Mouse (Mus musculus) MEL (cell line): ENCODE results near the gene Rab34. TPM values are rescaled to one million over a fixed set of nuclear protein-coding genes. Genes with fewer than 3 reads are reported as not detected.

Experiments
- DNase-seq: peaks from one replicate; pipeline ENCODE4 v3.0.0; 2011; ENCODE audit warnings: low read depth, low spot score
- H3K27ac ChIP-seq: 2 replicates; pipeline ENCODE4 v1.5.1; 2012; ENCODE audit warnings: low read depth, mild to moderate bottlenecking, control low read depth, low read length, moderate library complexity; ENCODE audit not compliant: control insufficient read depth
- H3K27me3 ChIP-seq, 2 experiments: fragments of 150-350 bp in 1 of 2; sonication (generic) in 1 of 2; 2 replicates each; pipeline ENCODE4 v1.6.1; 2012; ENCODE audit warnings: low read length in 2 of 2, mild to moderate bottlenecking in 2 of 2, improper control_type of control experiment in 1 of 2, moderate library complexity in 1 of 2; ENCODE audit not compliant: insufficient read depth in 2 of 2, control insufficient read depth in 1 of 2
- H3K36me3 ChIP-seq, 2 experiments: 2 replicates each; pipeline ENCODE4 v1.6.1; 2012 to 2014; ENCODE audit warnings: low read length in 2 of 2, improper control_type of control experiment in 1 of 2, inconsistent platforms in 1 of 2, mild to moderate bottlenecking in 1 of 2; ENCODE audit not compliant: insufficient read depth in 2 of 2, control insufficient read depth in 1 of 2
- H3K4me1 ChIP-seq, 2 experiments: fragments of 150-350 bp in 1 of 2; sonication (generic) in 1 of 2; 2 replicates each; pipeline ENCODE4 v1.6.1; 2012; ENCODE audit warnings: low read length in 2 of 2, improper control_type of control experiment in 1 of 2, mild to moderate bottlenecking in 1 of 2; ENCODE audit not compliant: insufficient read depth in 2 of 2, control insufficient read depth in 1 of 2
- H3K4me3 ChIP-seq, 2 experiments: fragments of 150-350 bp in 1 of 2; sonication (generic) in 1 of 2; 2 replicates each; pipeline ENCODE4 v1.5.1; 2012; ENCODE audit warnings: low read depth in 2 of 2, low read length in 2 of 2, mild to moderate bottlenecking in 2 of 2, moderate library complexity in 2 of 2, control low read depth in 1 of 2, improper control_type of control experiment in 1 of 2; ENCODE audit not compliant: control insufficient read depth in 1 of 2, insufficient read depth in 1 of 2
- H3K79me2 ChIP-seq: 2 replicates; pipeline ENCODE4 v1.6.1; 2012; ENCODE audit warnings: mild to moderate bottlenecking, low read length, moderate library complexity; ENCODE audit not compliant: control insufficient read depth, poor library complexity, insufficient read depth
- H3K9ac ChIP-seq: 2 replicates; pipeline ENCODE4 v1.6.1; 2012; ENCODE audit warnings: low read depth, mild to moderate bottlenecking, control low read depth, low read length, moderate library complexity; ENCODE audit not compliant: control insufficient read depth, poor library complexity, severe bottlenecking
- H3K9me3 ChIP-seq: fragments of 150-350 bp; sonication (generic); replicated peaks from 2 replicates; pipeline ENCODE4 v1.6.1; 2012; ENCODE audit warnings: mild to moderate bottlenecking, low read length, improper control_type of control experiment, moderate library complexity; ENCODE audit not compliant: insufficient read depth
- ELF1 ChIP-seq: IDR thresholded peaks from 2 replicates; pipeline ENCODE4 v1.6.1; 2014; ENCODE audit warnings: low read depth, mild to moderate bottlenecking, inconsistent platforms, low read length, improper control_type of control experiment, moderate library complexity
- HCFC1 ChIP-seq: IDR thresholded peaks from 2 replicates; pipeline ENCODE4 v1.6.1; 2012; ENCODE audit warnings: low read depth, mild to moderate bottlenecking, inconsistent platforms, low read length, improper control_type of control experiment, moderate library complexity
- MAX ChIP-seq: IDR thresholded peaks from 2 replicates; pipeline ENCODE4 v1.6.1; 2011; ENCODE audit warnings: low read length, improper control_type of control experiment
- MAZ ChIP-seq: IDR thresholded peaks from 2 replicates; pipeline ENCODE4 v1.6.1; 2012; ENCODE audit warnings: low read depth, mild to moderate bottlenecking, inconsistent platforms, low read length, improper control_type of control experiment
- MYB ChIP-seq: IDR thresholded peaks from 2 replicates; pipeline ENCODE4 v1.6.1; 2011; ENCODE audit warnings: mild to moderate bottlenecking, low read depth, low read length, improper control_type of control experiment
- NELFE ChIP-seq: IDR thresholded peaks from 2 replicates; pipeline ENCODE4 v1.6.1; 2011; ENCODE audit warnings: low read depth, low read length, improper control_type of control experiment
- POLR2A ChIP-seq, 2 experiments: IDR thresholded peaks; 2 replicates each; pipeline ENCODE4 v1.6.1; 2011 to 2012; ENCODE audit warnings: low read length in 2 of 2, mild to moderate bottlenecking in 2 of 2, control low read depth in 1 of 2, improper control_type of control experiment in 1 of 2, low read depth in 1 of 2, moderate library complexity in 1 of 2; ENCODE audit not compliant: control insufficient read depth in 1 of 2, insufficient read depth in 1 of 2, poor library complexity in 1 of 2
- POLR2AphosphoS5 ChIP-seq: IDR thresholded peaks from 2 replicates; pipeline ENCODE4 v1.6.1; 2012; ENCODE audit warnings: low read depth, borderline replicate concordance, mild to moderate bottlenecking, inconsistent platforms, low read length, moderate library complexity, mixed read lengths
- SIN3A ChIP-seq: IDR thresholded peaks from 2 replicates; pipeline ENCODE4 v1.6.1; 2012; ENCODE audit warnings: low read length, improper control_type of control experiment, inconsistent platforms
- SMC3 ChIP-seq: IDR thresholded peaks from 2 replicates; pipeline ENCODE4 v1.6.1; 2011; ENCODE audit warnings: low read depth, low read length, improper control_type of control experiment
- TBP ChIP-seq: IDR thresholded peaks from 2 replicates; pipeline ENCODE4 v1.8.0; 2011; ENCODE audit warnings: low read depth, low read length, improper control_type of control experiment
- TCF12 ChIP-seq: IDR thresholded peaks from 2 replicates; pipeline ENCODE4 v1.6.1; 2014; ENCODE audit warnings: low read depth, mild to moderate bottlenecking, inconsistent platforms, low read length, improper control_type of control experiment, moderate library complexity
- UBTF ChIP-seq: IDR thresholded peaks from 2 replicates; pipeline ENCODE4 v1.6.1; 2012; ENCODE audit warnings: low read depth, mild to moderate bottlenecking, inconsistent platforms, low read length, improper control_type of control experiment, moderate library complexity, borderline replicate concordance; ENCODE audit not compliant: insufficient read depth
- USF1 ChIP-seq: IDR thresholded peaks from 2 replicates; pipeline ENCODE4 v1.6.1; 2014; ENCODE audit warnings: low read depth, mild to moderate bottlenecking, inconsistent platforms, low read length, improper control_type of control experiment, moderate library complexity
- ZC3H11A ChIP-seq: IDR thresholded peaks from 2 replicates; pipeline ENCODE4 v1.6.1; 2012; ENCODE audit warnings: low read depth, mild to moderate bottlenecking, inconsistent platforms, low read length, improper control_type of control experiment
- ZKSCAN1 ChIP-seq: IDR thresholded peaks from 2 replicates; pipeline ENCODE4 v1.6.1; 2012; ENCODE audit warnings: low read depth, mild to moderate bottlenecking, inconsistent platforms, low read length, improper control_type of control experiment, moderate library complexity
- ZNF384 ChIP-seq: IDR thresholded peaks from 2 replicates; pipeline ENCODE4 v1.6.1; 2012; ENCODE audit warnings: low read depth, mild to moderate bottlenecking, inconsistent platforms, low read length, improper control_type of control experiment
- polyA plus RNA-seq, 2 experiments: library from polyadenylated mRNA; stranded (reverse) in 1 of 2; unstranded in 1 of 2; fragments of >175 nt in 1 of 2; fragments of >200 nt in 1 of 2; gene quantifications; 2 replicates each; pipeline versions ENCODE4 v1.2.1 to v1.2.4; 2012; ENCODE audit warnings: low replicate concordance in 2 of 2, low read depth in 1 of 2; ENCODE audit not compliant: insufficient read length in 2 of 2, insufficient read depth in 1 of 2, missing spikeins in 1 of 2
- total RNA-seq: library from RNA; depleted of rRNA; stranded (reverse); fragments of 300-350 nt; gene quantifications from 2 replicates; pipeline ENCODE4 v1.2.3, GENCODE M21; 2012

The Rab34 gene
- total and polyA plus RNA-seq, 3 experiments: 20.8 to 42.9 TPM; not detected in 1

GRCm38 (mm10) chr11:78213086-78213817, 25.0 kb downstream of the Rab34 start:
- Histone ChIP-seq H3K4me3 (no peak overlapping the region), H3K27ac (no peak overlapping the region), H3K36me3 (peaks cover 0 to 53% of the 10 kb centered on the region in 2 experiments; a peak in 2 of 4 replicates), H3K27me3 (no peaks in the 10 kb centered on the region), H3K9me3 (no peaks in the 10 kb centered on the region), H3K79me2 (no peaks in the 10 kb centered on the region), H3K9ac (no peak overlapping the region), H3K4me1 (no peaks in the 10 kb centered on the region)
- no peak for TF ChIP-seq MYB
- TF ChIP-seq SMC3: no peak
- TF ChIP-seq USF1: no peak
- TF ChIP-seq ELF1: no peak
- TF ChIP-seq MAZ: no peak
- no peak for TF ChIP-seq MAX
- TF ChIP-seq HCFC1: no peak
- no peak for TF ChIP-seq UBTF
- TF ChIP-seq TCF12: no peak
- no peak for TF ChIP-seq NELFE
- no peak for TF ChIP-seq ZNF384
- TF ChIP-seq POLR2A (IDR thresholded peaks at IDR 0.05; ENCODE audit: control insufficient read depth in 1 of 2, insufficient read depth in 1 of 2, low read depth in 1 of 2, low read length in 2 of 2, poor library complexity in 1 of 2): no peak
- DNase-seq: no peak

- no peak overlapping the region for H3K27ac ChIP-seq
- no peaks in the 10 kb centered on the region for H3K4me1 ChIP-seq
- H3K27me3 ChIP-seq: no peaks in the 10 kb centered on the region
- H3K36me3 ChIP-seq: peaks cover 0 to 54% of the 10 kb centered on the region in 2 experiments; a peak in 2 of 4 replicates
- H3K79me2 ChIP-seq: no peaks in the 10 kb centered on the region
- H3K9ac ChIP-seq: no peak overlapping the region
- DNase-seq: no peak
- no peaks in the 10 kb centered on the region for H3K9me3 ChIP-seq
- TF ChIP-seq POLR2AphosphoS5 (no peak), SMC3 (no peak), TBP (no peak), NELFE (no peak), ZC3H11A (no peak), ZKSCAN1 (no peak), SIN3A (no peak)
- H3K4me3 ChIP-seq: no peak overlapping the region
Measured at GRCm38 (mm10) chr11:78215709-78216317, 27.6 kb downstream of the Rab34 start.
